Mouse (Mus musculus) limb, embryonic 14.5 days (tissue): Measurements from ENCODE around the gene Hacl1. TPM values are rescaled to one million over a fixed set of nuclear protein-coding genes. Genes with fewer than 3 reads are reported as not detected.

Experiments used
- ATAC-seq: fragments of 200-750 bp; cut with Nextera tagmentation; 2 replicates; pipeline ENCODE4 v1.8.0; 2017; ENCODE audit warnings: low read depth, moderate number of reproducible peaks, moderate TSS enrichment; ENCODE audit not compliant: low FRiP score
- DNase-seq: peaks from one replicate; pipeline ENCODE4 v3.0.0-alpha.2; 2015; ENCODE audit warnings: low spot score
- H3K27ac ChIP-seq: fragments of 300-500 bp; sonication (generic); replicated peaks from 2 replicates; pipeline ENCODE4 v1.5.1; 2014; ENCODE audit warnings: low read depth, mild to moderate bottlenecking, low read length, moderate library complexity, mixed read lengths
- H3K27me3 ChIP-seq: fragments of 300-500 bp; sonication (generic); 2 replicates; pipeline ENCODE4 v1.6.1; 2014; ENCODE audit warnings: low read length, mixed read lengths; ENCODE audit not compliant: control insufficient read depth, insufficient read depth
- H3K36me3 ChIP-seq: fragments of 300-500 bp; sonication (generic); 2 replicates; pipeline ENCODE4 v1.6.1; 2014; ENCODE audit warnings: mild to moderate bottlenecking, low read length, moderate library complexity, mixed read lengths; ENCODE audit not compliant: control insufficient read depth, insufficient read depth
- H3K4me1 ChIP-seq: fragments of 300-500 bp; sonication (generic); 2 replicates; pipeline ENCODE4 v1.6.1; 2014; ENCODE audit warnings: antibody characterized with exemption, low read length, mixed read lengths; ENCODE audit not compliant: control insufficient read depth, insufficient read depth
- H3K4me2 ChIP-seq: fragments of 300-500 bp; sonication (generic); replicated peaks from 2 replicates; pipeline ENCODE4 v1.6.1; 2014; ENCODE audit warnings: low read depth, mild to moderate bottlenecking, low read length, moderate library complexity; ENCODE audit not compliant: severe bottlenecking
- H3K4me3 ChIP-seq: fragments of 300-500 bp; sonication (generic); replicated peaks from 2 replicates; pipeline ENCODE4 v1.5.1; 2014; ENCODE audit warnings: low read length
- H3K9ac ChIP-seq: fragments of 300-500 bp; sonication (generic); 2 replicates; pipeline ENCODE4 v1.6.1; 2014; ENCODE audit warnings: mild to moderate bottlenecking, low read depth, low read length, moderate library complexity; ENCODE audit not compliant: severe bottlenecking
- H3K9me3 ChIP-seq: fragments of 300-500 bp; sonication (generic); 2 replicates; pipeline ENCODE4 v1.6.1; 2016; ENCODE audit warnings: low read length; ENCODE audit not compliant: control insufficient read depth
- POLR2A ChIP-seq: fragments of 200-500 bp; IDR thresholded peaks from 2 replicates; pipeline ENCODE4 v1.8.0; 2012; ENCODE audit warnings: inconsistent platforms, mild to moderate bottlenecking, moderate library complexity, borderline replicate concordance; ENCODE audit not compliant: insufficient read depth, insufficient read length; ENCODE audit errors: extremely low read depth
- WGBS: fragments of 180-500 bp; shearing (Covaris S2); extraction: QIAGEN DNeasy Blood & Tissue Kit; methylation state at CpG from one replicate; pipeline ENCODE4 v1.1.7; 2014; 5-methylcytosine and 5-hydroxymethylcytosine counted together
- polyA plus RNA-seq, 2 experiments: library from polyadenylated mRNA; depleted of rRNA in 1 of 2; stranded (reverse) in 1 of 2; unstranded in 1 of 2; fragments of >200 nt; fragmentation: Nextera tagmentation in 1 of 2; extraction: Ambion mirVana in 1 of 2; gene quantifications; 2 replicates each; pipeline versions ENCODE4 v1.2.1 to v1.2.3; 2012 to 2014

The Hacl1 gene
- polyA plus RNA-seq, 2 experiments = 16.5 to 18.2 TPM

DNA sequence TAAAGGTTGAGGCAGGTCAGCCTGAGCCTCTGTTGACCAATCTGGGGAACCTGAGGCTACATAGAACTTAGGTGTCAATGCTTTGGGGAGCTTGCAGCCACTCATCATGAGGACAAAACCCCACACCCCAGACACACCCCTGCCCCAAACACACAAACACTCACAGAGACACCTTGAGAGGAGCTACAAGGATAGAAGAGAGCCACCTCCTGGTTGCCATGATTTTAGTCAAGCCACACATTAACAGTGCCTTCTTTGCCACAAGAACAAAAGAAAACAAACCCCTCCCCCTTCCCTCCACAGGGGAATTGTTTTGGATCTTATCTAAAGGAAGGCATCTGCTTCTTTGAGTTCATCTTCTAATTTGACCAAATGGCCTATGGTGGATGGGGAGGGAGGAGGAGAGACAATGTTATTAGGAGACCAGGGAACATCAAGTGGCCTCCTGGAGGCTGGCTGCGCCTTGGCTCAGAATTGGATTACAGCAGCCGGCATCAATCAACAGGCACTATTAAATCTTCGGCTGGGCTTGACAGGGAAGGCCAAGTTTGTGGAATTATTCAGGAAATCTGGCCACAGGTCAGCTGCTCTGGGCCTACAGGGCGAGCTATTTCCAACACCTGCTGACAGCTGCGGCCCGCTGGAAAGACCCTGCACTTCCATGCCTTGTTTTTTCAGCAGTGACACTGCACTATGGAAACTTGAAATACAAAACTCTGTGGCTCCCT is 76.5 kb downstream of the Hacl1 start:
- TF ChIP-seq POLR2A = no peak
- H3K9ac ChIP-seq = no peak overlapping the region
- peaks cover 21% of the 10 kb centered on the region; the same call in 1 of the 2 replicates for H3K4me1 ChIP-seq
- H3K36me3 ChIP-seq = no peaks in the 10 kb centered on the region
- 4% methylated on average over 6 of the region's 6 CpGs for WGBS
- H3K9me3 ChIP-seq = no peaks in the 10 kb centered on the region
- H3K27ac ChIP-seq = peak overlapping the region; percentile 22
- peak; percentile 66 for DNase-seq
- no peak overlapping the region for H3K4me3 ChIP-seq
- peak; percentile 67 for ATAC-seq
- no peaks in the 10 kb centered on the region for H3K27me3 ChIP-seq
- no peak overlapping the region for H3K4me2 ChIP-seq

DNA sequence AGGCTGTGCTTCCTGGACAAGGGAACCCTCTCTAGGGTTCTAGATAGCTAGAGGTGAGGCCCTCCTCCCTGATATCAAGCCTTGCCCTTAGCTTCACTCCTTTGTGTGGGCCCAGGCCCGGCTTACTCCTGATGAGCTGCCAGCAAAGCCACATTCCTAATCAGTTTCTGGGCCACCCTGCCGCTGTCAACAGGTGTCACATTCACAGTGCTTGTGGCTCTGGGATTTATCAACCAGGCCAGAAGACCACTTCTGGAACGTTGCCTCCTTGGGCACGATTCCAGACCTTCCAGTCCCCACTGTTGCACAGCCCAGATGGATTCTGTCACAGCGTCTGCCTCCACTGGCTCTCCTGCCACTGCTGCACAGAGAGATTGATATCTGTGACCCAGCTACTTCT is 80.2 kb downstream of the Hacl1 start:
- H3K27ac ChIP-seq = no peak overlapping the region
- no peaks in the 10 kb centered on the region for H3K36me3 ChIP-seq
- TF ChIP-seq POLR2A = no peak
- WGBS = 29% methylated on average over 5 of the region's 5 CpGs
- H3K9me3 ChIP-seq = no peaks in the 10 kb centered on the region
- H3K4me2 ChIP-seq = no peak overlapping the region
- DNase-seq (peak; percentile 79), ATAC-seq (peak; percentile 32; the same call in 1 of the 2 replicates)
- H3K4me3 ChIP-seq = no peak overlapping the region
- H3K27me3 ChIP-seq = no peaks in the 10 kb centered on the region
- no peak overlapping the region for H3K9ac ChIP-seq
- peaks cover 17% of the 10 kb centered on the region for H3K4me1 ChIP-seq

DNA sequence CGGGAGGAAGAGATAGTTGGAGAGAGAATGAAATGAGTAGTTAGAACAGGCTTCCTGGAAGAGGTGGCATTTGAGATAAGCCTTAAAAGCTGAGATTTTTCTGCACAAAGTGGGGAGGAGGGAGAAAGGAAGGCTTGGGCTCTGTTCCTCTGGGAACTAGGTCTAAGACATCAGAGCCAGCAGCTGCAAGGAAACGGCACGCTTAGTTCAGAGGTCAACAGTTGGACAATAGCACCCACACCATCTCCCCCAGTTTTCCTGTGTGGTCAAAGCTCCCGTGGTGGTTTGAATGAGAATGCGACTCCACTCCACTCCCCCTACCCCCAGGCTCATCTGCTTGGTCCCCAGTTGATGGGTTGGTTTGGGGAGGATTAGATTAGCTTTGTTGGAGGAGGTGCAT is 81.9 kb downstream of the Hacl1 start:
- no peak for TF ChIP-seq POLR2A
- 75% methylated on average over 5 of the region's 5 CpGs for WGBS
- no peak for ATAC-seq
- no peaks in the 10 kb centered on the region for H3K36me3 ChIP-seq
- H3K9ac ChIP-seq = no peak overlapping the region
- H3K9me3 ChIP-seq = no peaks in the 10 kb centered on the region
- H3K27ac ChIP-seq = no peak overlapping the region
- H3K4me3 ChIP-seq = no peak overlapping the region
- peaks cover 10% of the 10 kb centered on the region; the same call in 1 of the 2 replicates for H3K4me1 ChIP-seq
- DNase-seq = no peak
- no peaks in the 10 kb centered on the region for H3K27me3 ChIP-seq
- H3K4me2 ChIP-seq = no peak overlapping the region

DNA sequence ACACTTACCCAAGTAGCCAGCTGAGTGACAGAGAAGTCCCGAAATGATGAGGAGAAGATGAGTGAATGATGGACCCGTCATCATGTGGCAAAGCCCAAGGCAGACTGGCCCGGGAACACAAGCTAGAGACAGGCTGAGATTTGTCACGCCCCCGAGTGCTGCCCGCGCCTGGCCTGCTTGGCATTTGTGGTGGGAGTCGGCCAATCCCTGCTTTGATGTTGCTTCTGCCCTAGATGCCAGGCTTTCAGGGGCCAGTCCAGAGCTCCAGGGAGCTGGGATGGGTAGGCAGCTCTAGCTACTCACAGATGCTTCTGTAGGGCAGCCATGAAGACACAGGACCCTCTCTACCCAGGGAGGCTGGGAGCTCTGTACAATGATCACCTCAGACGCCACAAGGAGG is 83.3 kb downstream of the Hacl1 start:
- Histone ChIP-seq H3K36me3 (no peaks in the 10 kb centered on the region), H3K27ac (no peak overlapping the region), H3K9me3 (no peaks in the 10 kb centered on the region), H3K4me3 (no peak overlapping the region), H3K4me1 (peaks cover 10% of the 10 kb centered on the region; the same call in 1 of the 2 replicates), H3K4me2 (no peak overlapping the region), H3K9ac (no peak overlapping the region), H3K27me3 (no peaks in the 10 kb centered on the region)
- DNase-seq (no peak), ATAC-seq (no peak)
- 72% methylated on average over 9 of the region's 9 CpGs for WGBS
- TF ChIP-seq POLR2A = no peak

DNA sequence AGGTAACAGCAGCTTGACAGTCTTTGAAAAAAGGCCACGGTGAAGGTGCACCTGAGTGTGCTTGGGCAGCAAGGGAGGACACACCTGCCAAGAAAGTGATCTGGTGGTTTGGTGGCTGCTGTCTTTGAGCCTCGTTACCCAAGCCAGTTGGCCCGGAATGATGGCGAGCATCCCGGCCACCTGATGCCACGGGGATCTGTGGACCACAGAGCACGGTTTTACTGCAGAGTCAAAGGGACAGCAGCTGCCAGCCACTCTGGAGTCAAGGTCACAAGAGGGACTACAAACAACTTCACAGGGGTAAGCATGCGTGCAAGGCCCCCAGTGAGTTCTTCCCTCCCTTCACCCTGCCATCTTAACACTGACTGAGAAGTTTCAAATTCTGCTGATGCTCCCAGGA is 83.8 kb downstream of the Hacl1 start:
- Histone ChIP-seq H3K4me3 (no peak overlapping the region), H3K9me3 (no peaks in the 10 kb centered on the region), H3K36me3 (no peaks in the 10 kb centered on the region), H3K27me3 (no peaks in the 10 kb centered on the region), H3K4me2 (no peak overlapping the region), H3K4me1 (peaks cover 10% of the 10 kb centered on the region; the same call in 1 of the 2 replicates), H3K9ac (no peak overlapping the region), H3K27ac (no peak overlapping the region)
- DNase-seq (no peak), ATAC-seq (no peak)
- 71% methylated on average over 8 of the region's 8 CpGs for WGBS
- TF ChIP-seq POLR2A = no peak
